Mouse (Mus musculus) MEL (cell line): Measurements from ENCODE around the gene Igsf21. TPM values are rescaled to one million over a fixed set of nuclear protein-coding genes. Genes with fewer than 3 reads are reported as not detected.

ENCODE experiments used
- DNase-seq: peaks from one replicate; pipeline ENCODE4 v3.0.0; 2011; ENCODE audit warnings: low read depth, low spot score
- H3K27ac ChIP-seq: 2 replicates; pipeline ENCODE4 v1.5.1; 2012; ENCODE audit warnings: low read depth, mild to moderate bottlenecking, control low read depth, low read length, moderate library complexity; ENCODE audit not compliant: control insufficient read depth
- H3K27me3 ChIP-seq, 2 experiments: fragments of 150-350 bp in 1 of 2; sonication (generic) in 1 of 2; 2 replicates each; pipeline ENCODE4 v1.6.1; 2012; ENCODE audit warnings: low read length in 2 of 2, mild to moderate bottlenecking in 2 of 2, improper control_type of control experiment in 1 of 2, moderate library complexity in 1 of 2; ENCODE audit not compliant: insufficient read depth in 2 of 2, control insufficient read depth in 1 of 2
- H3K36me3 ChIP-seq, 2 experiments: 2 replicates each; pipeline ENCODE4 v1.6.1; 2012 to 2014; ENCODE audit warnings: low read length in 2 of 2, improper control_type of control experiment in 1 of 2, inconsistent platforms in 1 of 2, mild to moderate bottlenecking in 1 of 2; ENCODE audit not compliant: insufficient read depth in 2 of 2, control insufficient read depth in 1 of 2
- H3K4me1 ChIP-seq, 2 experiments: fragments of 150-350 bp in 1 of 2; sonication (generic) in 1 of 2; 2 replicates each; pipeline ENCODE4 v1.6.1; 2012; ENCODE audit warnings: low read length in 2 of 2, improper control_type of control experiment in 1 of 2, mild to moderate bottlenecking in 1 of 2; ENCODE audit not compliant: insufficient read depth in 2 of 2, control insufficient read depth in 1 of 2
- H3K4me3 ChIP-seq, 2 experiments: fragments of 150-350 bp in 1 of 2; sonication (generic) in 1 of 2; 2 replicates each; pipeline ENCODE4 v1.5.1; 2012; ENCODE audit warnings: low read depth in 2 of 2, low read length in 2 of 2, mild to moderate bottlenecking in 2 of 2, moderate library complexity in 2 of 2, control low read depth in 1 of 2, improper control_type of control experiment in 1 of 2; ENCODE audit not compliant: control insufficient read depth in 1 of 2, insufficient read depth in 1 of 2
- H3K79me2 ChIP-seq: 2 replicates; pipeline ENCODE4 v1.6.1; 2012; ENCODE audit warnings: mild to moderate bottlenecking, low read length, moderate library complexity; ENCODE audit not compliant: control insufficient read depth, poor library complexity, insufficient read depth
- H3K9ac ChIP-seq: 2 replicates; pipeline ENCODE4 v1.6.1; 2012; ENCODE audit warnings: low read depth, mild to moderate bottlenecking, control low read depth, low read length, moderate library complexity; ENCODE audit not compliant: control insufficient read depth, poor library complexity, severe bottlenecking
- H3K9me3 ChIP-seq: fragments of 150-350 bp; sonication (generic); replicated peaks from 2 replicates; pipeline ENCODE4 v1.6.1; 2012; ENCODE audit warnings: mild to moderate bottlenecking, low read length, improper control_type of control experiment, moderate library complexity; ENCODE audit not compliant: insufficient read depth
- BHLHE40 ChIP-seq: IDR thresholded peaks from 2 replicates; pipeline ENCODE4 v1.6.1; 2012; ENCODE audit warnings: low read depth, mild to moderate bottlenecking, inconsistent platforms, low read length, improper control_type of control experiment, borderline replicate concordance
- CHD1 ChIP-seq: IDR thresholded peaks from 2 replicates; pipeline ENCODE4 v1.6.1; 2012; ENCODE audit warnings: low read depth, mild to moderate bottlenecking, inconsistent platforms, low read length, improper control_type of control experiment
- CHD2 ChIP-seq: IDR thresholded peaks from 2 replicates; pipeline ENCODE4 v1.6.1; 2011; ENCODE audit warnings: low read length, improper control_type of control experiment
- E2F4 ChIP-seq: IDR thresholded peaks from 2 replicates; pipeline ENCODE4 v1.6.1; 2011; ENCODE audit warnings: low read depth, low read length, improper control_type of control experiment, borderline replicate concordance
- EP300 ChIP-seq, 2 experiments: IDR thresholded peaks; 2 replicates each; pipeline ENCODE4 v1.6.1; 2011; ENCODE audit warnings: improper control_type of control experiment in 2 of 2, low read length in 2 of 2, low read depth in 1 of 2, mild to moderate bottlenecking in 1 of 2
- HCFC1 ChIP-seq: IDR thresholded peaks from 2 replicates; pipeline ENCODE4 v1.6.1; 2012; ENCODE audit warnings: low read depth, mild to moderate bottlenecking, inconsistent platforms, low read length, improper control_type of control experiment, moderate library complexity
- JUND ChIP-seq: IDR thresholded peaks from 2 replicates; pipeline ENCODE4 v1.6.1; 2011; ENCODE audit warnings: low read depth, mild to moderate bottlenecking, improper control_type of control experiment, low read length
- MAFK ChIP-seq: IDR thresholded peaks from 2 replicates; pipeline ENCODE4 v1.6.1; 2011; ENCODE audit warnings: low read depth, mild to moderate bottlenecking, low read length, improper control_type of control experiment, borderline replicate concordance
- NRF1 ChIP-seq: IDR thresholded peaks from 2 replicates; pipeline ENCODE4 v1.6.1; 2014; ENCODE audit warnings: low read depth, mild to moderate bottlenecking, inconsistent platforms, low read length, improper control_type of control experiment, moderate library complexity; ENCODE audit not compliant: poor library complexity, insufficient read depth, severe bottlenecking
- POLR2A ChIP-seq, 2 experiments: IDR thresholded peaks; 2 replicates each; pipeline ENCODE4 v1.6.1; 2011 to 2012; ENCODE audit warnings: low read length in 2 of 2, mild to moderate bottlenecking in 2 of 2, control low read depth in 1 of 2, improper control_type of control experiment in 1 of 2, low read depth in 1 of 2, moderate library complexity in 1 of 2; ENCODE audit not compliant: control insufficient read depth in 1 of 2, insufficient read depth in 1 of 2, poor library complexity in 1 of 2
- POLR2AphosphoS2 ChIP-seq: IDR thresholded peaks from 2 replicates; pipeline ENCODE4 v1.6.1; 2011; ENCODE audit warnings: low read length, improper control_type of control experiment
- POLR2AphosphoS5 ChIP-seq: IDR thresholded peaks from 2 replicates; pipeline ENCODE4 v1.6.1; 2012; ENCODE audit warnings: low read depth, borderline replicate concordance, mild to moderate bottlenecking, inconsistent platforms, low read length, moderate library complexity, mixed read lengths
- RAD21 ChIP-seq: IDR thresholded peaks from 2 replicates; pipeline ENCODE4 v1.6.1; 2011; ENCODE audit warnings: mild to moderate bottlenecking, low read depth, low read length, improper control_type of control experiment
- RCOR1 ChIP-seq: IDR thresholded peaks from 2 replicates; pipeline ENCODE4 v1.6.1; 2012; ENCODE audit warnings: low read depth, mild to moderate bottlenecking, inconsistent platforms, low read length, improper control_type of control experiment
- SIN3A ChIP-seq: IDR thresholded peaks from 2 replicates; pipeline ENCODE4 v1.6.1; 2012; ENCODE audit warnings: low read length, improper control_type of control experiment, inconsistent platforms
- TCF12 ChIP-seq: IDR thresholded peaks from 2 replicates; pipeline ENCODE4 v1.6.1; 2014; ENCODE audit warnings: low read depth, mild to moderate bottlenecking, inconsistent platforms, low read length, improper control_type of control experiment, moderate library complexity
- USF1 ChIP-seq: IDR thresholded peaks from 2 replicates; pipeline ENCODE4 v1.6.1; 2014; ENCODE audit warnings: low read depth, mild to moderate bottlenecking, inconsistent platforms, low read length, improper control_type of control experiment, moderate library complexity
- ZMIZ1 ChIP-seq: IDR thresholded peaks from 2 replicates; pipeline ENCODE4 v1.6.1; 2012; ENCODE audit warnings: low read depth, mild to moderate bottlenecking, inconsistent platforms, low read length, improper control_type of control experiment, moderate library complexity
- ZNF384 ChIP-seq: IDR thresholded peaks from 2 replicates; pipeline ENCODE4 v1.6.1; 2012; ENCODE audit warnings: low read depth, mild to moderate bottlenecking, inconsistent platforms, low read length, improper control_type of control experiment
- polyA plus RNA-seq, 2 experiments: library from polyadenylated mRNA; stranded (reverse) in 1 of 2; unstranded in 1 of 2; fragments of >175 nt in 1 of 2; fragments of >200 nt in 1 of 2; gene quantifications; 2 replicates each; pipeline versions ENCODE4 v1.2.1 to v1.2.4; 2012; ENCODE audit warnings: low replicate concordance in 2 of 2, low read depth in 1 of 2; ENCODE audit not compliant: insufficient read length in 2 of 2, insufficient read depth in 1 of 2, missing spikeins in 1 of 2
- total RNA-seq: library from RNA; depleted of rRNA; stranded (reverse); fragments of 300-350 nt; gene quantifications from 2 replicates; pipeline ENCODE4 v1.2.3, GENCODE M21; 2012

Igsf21 gene
- total and polyA plus RNA-seq, 3 experiments = not detected

- H3K4me3 ChIP-seq = no peak overlapping the region
- no peak overlapping the region for H3K9ac ChIP-seq
- H3K9me3 ChIP-seq = no peaks in the 10 kb centered on the region
- no peaks in the 10 kb centered on the region for H3K27me3 ChIP-seq
- TF ChIP-seq CHD2 (no peak), ZMIZ1 (no peak), HCFC1 (no peak), BHLHE40 (no peak)
- DNase-seq = no peak
- H3K27ac ChIP-seq = no peak overlapping the region
- no peaks in the 10 kb centered on the region for H3K36me3 ChIP-seq
- no peaks in the 10 kb centered on the region for H3K79me2 ChIP-seq
- H3K4me1 ChIP-seq = no peaks in the 10 kb centered on the region
Measured at GRCm38 (mm10) chr4:140076428-140076827, 170.2 kb downstream of the Igsf21 start.

- TF ChIP-seq NRF1 = no peak
- no peak for TF ChIP-seq ZNF384
- no peak for TF ChIP-seq RAD21
- TF ChIP-seq E2F4 = no peak
- TF ChIP-seq MAFK = no peak
- TF ChIP-seq POLR2AphosphoS5 = no peak
- TF ChIP-seq CHD1 = no peak
- TF ChIP-seq RCOR1 = no peak
- no peak for TF ChIP-seq POLR2AphosphoS2
- TF ChIP-seq JUND = no peak
- TF ChIP-seq EP300 (IDR thresholded peaks at IDR 0.05; ENCODE audit: low read depth in 1 of 2, low read length in 2 of 2) = no peak
- TF ChIP-seq POLR2A (IDR thresholded peaks at IDR 0.05; ENCODE audit: control insufficient read depth in 1 of 2, insufficient read depth in 1 of 2, low read depth in 1 of 2, low read length in 2 of 2, poor library complexity in 1 of 2) = no peak
- no peak for TF ChIP-seq HCFC1
- TF ChIP-seq TCF12 = no peak
- no peak for TF ChIP-seq USF1
- TF ChIP-seq SIN3A = no peak
- H3K4me1 ChIP-seq = no peaks in the 10 kb centered on the region
- H3K4me3 ChIP-seq = no peak overlapping the region
- no peaks in the 10 kb centered on the region for H3K36me3 ChIP-seq
- DNase-seq = no peak
- H3K9ac ChIP-seq = no peak overlapping the region
- no peaks in the 10 kb centered on the region for H3K9me3 ChIP-seq
- H3K27ac ChIP-seq = no peak overlapping the region
- H3K79me2 ChIP-seq = no peaks in the 10 kb centered on the region
- no peaks in the 10 kb centered on the region for H3K27me3 ChIP-seq
Measured at GRCm38 (mm10) chr4:140071047-140071446, 175.5 kb downstream of the Igsf21 start.
